Mouse (Mus musculus): ENCODE data around the gene Prr7. TPM values are rescaled to one million over a fixed set of nuclear protein-coding genes. Genes with fewer than 3 reads are reported as not detected.

Gene Prr7
- total and polyA plus RNA-seq, 3 experiments, result 0.60 to 1.2 (median 0.89) TPM

- peak overlapping the region; percentile 49 to 75 (median 50) for H3K4me3 ChIP-seq (replicated peaks in 1 of 3; ENCODE audit: low read depth in 2 of 3, low read length in 2 of 3, poor library complexity in 1 of 3)
- dilution Hi-C loops (cut with MboI; ENCODE audit: extremely low pct_ligation_motif_present, extremely low pct_unique_long_range_greater_than_20kb, low sequenced_read_pairs) (no loop called here), in situ Hi-C loops (cut with MboI; ENCODE audit: low pct_ligation_motif_present, low pct_unique_long_range_greater_than_20kb, low sequenced_read_pairs) (no loop called here)
- H3K79me2 ChIP-seq (replicated peaks; ENCODE audit: control insufficient read depth, extremely low read depth, insufficient read depth, poor library complexity, severe bottlenecking), result no peaks in the 10 kb centered on the region
- H3K27me3 ChIP-seq (replicated peaks), result peaks cover 64% of the 10 kb centered on the region
- H3K4me1 ChIP-seq (ENCODE audit: control insufficient read depth in 1 of 2, insufficient read depth in 2 of 2), result peaks cover 0 to 30% of the 10 kb centered on the region in 2 experiments; a peak in 3 of 4 replicates
- TF ChIP-seq SIN3A (IDR thresholded peaks at IDR 0.05; ENCODE audit: low read length) (peak; percentile 66; the same call in 1 of the 2 replicates), NRF1 (IDR thresholded peaks at IDR 0.05; ENCODE audit: low read depth, low read length) (peak; percentile 13; the same call in 1 of the 2 replicates), ELF1 (IDR thresholded peaks at IDR 0.05; ENCODE audit: low read depth, low read length) (peak; percentile 37; the same call in 1 of the 2 replicates), CTCF (conservative IDR thresholded peaks at IDR 0.05 in 1 of 2, IDR thresholded peaks at IDR 0.05 in 1 of 2; ENCODE audit: low read depth in 2 of 2, low read length in 2 of 2) (0 out of 4 replicates have a peak, but pooled peaks of 1 of the 2 experiments have one; percentile 10), MAFK (IDR thresholded peaks at IDR 0.05; ENCODE audit: insufficient replicate concordance, low read length) (no peak), BHLHE40 (IDR thresholded peaks at IDR 0.05; ENCODE audit: low read depth, low read length) (peak; percentile 90), HCFC1 (IDR thresholded peaks at IDR 0.05; ENCODE audit: low read depth, low read length) (no peak), UBTF (IDR thresholded peaks at IDR 0.05; ENCODE audit: low read depth, low read length) (peak; percentile 94), USF2 (conservative IDR thresholded peaks at IDR 0.05; ENCODE audit: low read depth, low read length) (no peak)
- peak overlapping the region; percentile 88 for H3K4me2 ChIP-seq (ENCODE audit: insufficient read depth, low read depth, poor library complexity, severe bottlenecking)
- H3K36me3 ChIP-seq (replicated peaks in 1 of 2; ENCODE audit: control insufficient read depth in 1 of 2, insufficient read depth in 1 of 2, low read length in 1 of 2), result peaks cover 0 to 1% of the 10 kb centered on the region in 2 experiments
- H3K27ac ChIP-seq (ENCODE audit: insufficient read depth, low read depth), result peak overlapping the region; percentile 1; the same call in 1 of the 2 replicates
- peak overlapping the region; percentile 39 for H3K9ac ChIP-seq (ENCODE audit: insufficient read depth, low read depth)
- H3K9me3 ChIP-seq (replicated peaks; ENCODE audit: low read length), result peaks cover 4% of the 10 kb centered on the region
- no peak for DNase-seq (ENCODE audit: extremely low read depth)
Measured at GRCm38 (mm10) chr13:55472132-55473022, 8.3 kb downstream of the Prr7 start.

- peak overlapping the region; percentile 39 for H3K9ac ChIP-seq (ENCODE audit: insufficient read depth, low read depth)
- peaks cover 2 to 30% of the 10 kb centered on the region in 2 experiments; a peak in 3 of 4 replicates for H3K4me1 ChIP-seq (ENCODE audit: control insufficient read depth in 1 of 2, insufficient read depth in 2 of 2)
- H3K9me3 ChIP-seq (replicated peaks; ENCODE audit: low read length), result peaks cover 4% of the 10 kb centered on the region
- peak overlapping the region; percentile 49 to 75 (median 50) for H3K4me3 ChIP-seq (replicated peaks in 1 of 3; ENCODE audit: low read depth in 2 of 3, low read length in 2 of 3, poor library complexity in 1 of 3)
- in situ Hi-C loops (cut with MboI; ENCODE audit: low pct_ligation_motif_present, low pct_unique_long_range_greater_than_20kb, low sequenced_read_pairs), result no loop called here
- H3K79me2 ChIP-seq (replicated peaks; ENCODE audit: control insufficient read depth, extremely low read depth, insufficient read depth, poor library complexity, severe bottlenecking), result no peaks in the 10 kb centered on the region
- H3K4me2 ChIP-seq (ENCODE audit: insufficient read depth, low read depth, poor library complexity, severe bottlenecking), result peak overlapping the region; percentile 88
- dilution Hi-C loops (cut with MboI; ENCODE audit: extremely low pct_ligation_motif_present, extremely low pct_unique_long_range_greater_than_20kb, low sequenced_read_pairs), result no loop called here
- no peaks in the 10 kb centered on the region for H3K36me3 ChIP-seq (replicated peaks in 1 of 2; ENCODE audit: control insufficient read depth in 1 of 2, insufficient read depth in 1 of 2, low read length in 1 of 2)
- H3K27me3 ChIP-seq (replicated peaks), result peaks cover 70% of the 10 kb centered on the region
- no peak for DNase-seq (ENCODE audit: extremely low read depth)
- no peak overlapping the region for H3K27ac ChIP-seq (ENCODE audit: insufficient read depth, low read depth)
- TF ChIP-seq ZNF384 (IDR thresholded peaks at IDR 0.05; ENCODE audit: low read depth, low read length) (0 out of 2 replicates have a peak, but pooled peaks have one; percentile 27), MAZ (IDR thresholded peaks at IDR 0.05; ENCODE audit: low read depth, low read length) (peak; percentile 60; the same call in 1 of the 2 replicates), PAX5 (IDR thresholded peaks at IDR 0.05; ENCODE audit: low read length) (no peak), ZC3H11A (IDR thresholded peaks at IDR 0.05; ENCODE audit: low read depth, low read length) (no peak), CTCF (conservative IDR thresholded peaks at IDR 0.05 in 1 of 2, IDR thresholded peaks at IDR 0.05 in 1 of 2; ENCODE audit: low read depth in 2 of 2, low read length in 2 of 2) (peak in 1 of 2 experiments; percentile 78; a peak in 2 of 4 replicates), MXI1 (IDR thresholded peaks at IDR 0.05; ENCODE audit: low read depth, low read length) (no peak), RCOR1 (conservative IDR thresholded peaks at IDR 0.05; ENCODE audit: low read depth, low read length) (no peak), CHD1 (IDR thresholded peaks at IDR 0.05; ENCODE audit: low read depth, low read length) (no peak), TBP (conservative IDR thresholded peaks at IDR 0.05; ENCODE audit: low read depth, low read length) (no peak), NRF1 (IDR thresholded peaks at IDR 0.05; ENCODE audit: low read depth, low read length) (no peak), HCFC1 (IDR thresholded peaks at IDR 0.05; ENCODE audit: low read depth, low read length) (peak; percentile 39; the same call in 1 of the 2 replicates), ETS1 (conservative IDR thresholded peaks at IDR 0.05; ENCODE audit: low read depth, low read length) (no peak), POLR2AphosphoS2 (IDR thresholded peaks at IDR 0.05; ENCODE audit: low read depth, low read length) (no peak), ZKSCAN1 (IDR thresholded peaks at IDR 0.05; ENCODE audit: borderline replicate concordance, low read depth, low read length) (no peak), RAD21 (IDR thresholded peaks at IDR 0.05; ENCODE audit: low read depth, low read length) (peak; percentile 44), JUN (IDR thresholded peaks at IDR 0.05; ENCODE audit: insufficient read depth, low read depth, low read length) (no peak), IRF4 (IDR thresholded peaks at IDR 0.05; ENCODE audit: low read depth, low read length) (peak; percentile 55; the same call in 1 of the 2 replicates), TCF12 (IDR thresholded peaks at IDR 0.05; ENCODE audit: low read depth, low read length) (no peak), CHD2 (IDR thresholded peaks at IDR 0.05; ENCODE audit: low read length) (no peak), USF2 (conservative IDR thresholded peaks at IDR 0.05; ENCODE audit: low read depth, low read length) (no peak), BHLHE40 (IDR thresholded peaks at IDR 0.05; ENCODE audit: low read depth, low read length) (no peak), E2F4 (IDR thresholded peaks at IDR 0.05; ENCODE audit: insufficient replicate concordance, low read depth, low read length) (no peak), POLR2A (IDR thresholded peaks at IDR 0.05; ENCODE audit: low read depth, low read length) (no peak)
Measured at GRCm38 (mm10) chr13:55473076-55473831, 9.2 kb downstream of the Prr7 start.
